Mouse (Mus musculus) neural tube, embryonic 10.5 days (tissue): ENCODE data around the gene Krtap9-3.

ENCODE experiments used
- DNase-seq: peaks from one replicate; pipeline ENCODE4 v3.0.0-alpha.2; 2017; ENCODE audit warnings: low spot score; ENCODE audit errors: extremely low spot score

Krtap9-3 gene

DNA sequence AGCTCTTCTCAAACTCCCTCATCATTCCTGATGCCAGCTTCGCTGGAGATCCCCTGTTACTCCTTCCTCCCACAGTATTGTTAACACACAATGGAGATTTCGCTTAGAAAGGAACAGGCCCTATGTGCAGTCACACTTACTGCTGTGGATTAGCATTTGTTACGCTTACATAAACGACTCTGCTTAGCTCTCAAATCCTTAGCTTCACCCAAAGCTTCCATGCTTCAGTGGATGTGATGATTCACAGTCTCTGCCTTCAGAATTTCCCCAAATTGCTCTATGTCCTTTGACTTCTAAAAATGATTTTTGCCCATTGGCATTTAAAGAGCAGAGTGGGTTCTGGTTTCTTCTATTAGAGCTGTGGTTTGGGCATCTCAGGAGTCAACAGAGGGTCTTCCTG lies 24.7 kb downstream of the Krtap9-3 start:
- no peak for DNase-seq

GRCm38 (mm10) chr11:99566530-99566929 lies 31.4 kb downstream of the Krtap9-3 start, which contains the start of gene Krtap3-1:
Krtap3-1 (minus strand) TSS chr11:99566630.
- DNase-seq: no peak

DNA sequence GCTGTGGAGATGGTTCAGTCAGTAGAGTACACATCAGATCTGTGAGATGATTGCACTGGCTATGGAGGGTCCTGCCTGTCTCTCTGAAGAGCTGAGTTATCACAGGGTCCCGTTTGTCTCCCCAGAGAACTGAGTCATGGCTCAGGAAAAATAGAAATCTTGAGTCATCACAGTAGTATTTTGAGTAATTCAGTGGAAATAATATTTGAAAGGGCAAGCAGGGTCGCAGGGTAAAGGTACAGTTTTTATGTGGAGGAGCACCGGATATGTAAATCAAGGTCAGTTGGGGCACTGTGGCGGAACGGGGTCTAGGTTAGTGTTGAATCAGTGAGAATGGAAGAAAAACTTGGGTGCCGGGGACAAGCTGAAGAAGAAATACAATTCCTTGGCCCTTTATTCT lies 35.3 kb downstream of the Krtap9-3 start:
- no peak for DNase-seq

DNA sequence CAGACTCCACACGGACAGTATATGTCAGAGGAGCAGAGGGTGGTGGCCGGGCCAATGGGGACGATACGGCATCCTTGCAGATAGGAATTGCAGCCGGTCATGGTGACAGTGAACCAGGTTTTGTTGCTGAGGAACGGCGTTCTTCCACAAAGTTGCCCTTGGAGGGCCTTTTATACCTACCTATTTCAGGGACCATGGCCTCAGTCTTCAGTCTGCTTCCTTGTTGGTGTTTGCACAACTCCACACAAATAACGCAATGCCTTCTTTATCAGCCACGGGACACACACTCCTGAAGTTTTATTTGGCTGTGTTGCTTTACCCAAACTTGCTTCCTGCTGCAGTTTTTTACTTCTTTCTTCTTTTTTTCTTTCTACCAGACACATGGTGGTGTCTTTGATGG lies 38.5 kb downstream of the Krtap9-3 start, which contains the start of gene Gm11939:
Gene Gm11939 (minus strand): TSS at position 101 of the 400 bp plus-strand sequence.
- no peak for DNase-seq

DNA sequence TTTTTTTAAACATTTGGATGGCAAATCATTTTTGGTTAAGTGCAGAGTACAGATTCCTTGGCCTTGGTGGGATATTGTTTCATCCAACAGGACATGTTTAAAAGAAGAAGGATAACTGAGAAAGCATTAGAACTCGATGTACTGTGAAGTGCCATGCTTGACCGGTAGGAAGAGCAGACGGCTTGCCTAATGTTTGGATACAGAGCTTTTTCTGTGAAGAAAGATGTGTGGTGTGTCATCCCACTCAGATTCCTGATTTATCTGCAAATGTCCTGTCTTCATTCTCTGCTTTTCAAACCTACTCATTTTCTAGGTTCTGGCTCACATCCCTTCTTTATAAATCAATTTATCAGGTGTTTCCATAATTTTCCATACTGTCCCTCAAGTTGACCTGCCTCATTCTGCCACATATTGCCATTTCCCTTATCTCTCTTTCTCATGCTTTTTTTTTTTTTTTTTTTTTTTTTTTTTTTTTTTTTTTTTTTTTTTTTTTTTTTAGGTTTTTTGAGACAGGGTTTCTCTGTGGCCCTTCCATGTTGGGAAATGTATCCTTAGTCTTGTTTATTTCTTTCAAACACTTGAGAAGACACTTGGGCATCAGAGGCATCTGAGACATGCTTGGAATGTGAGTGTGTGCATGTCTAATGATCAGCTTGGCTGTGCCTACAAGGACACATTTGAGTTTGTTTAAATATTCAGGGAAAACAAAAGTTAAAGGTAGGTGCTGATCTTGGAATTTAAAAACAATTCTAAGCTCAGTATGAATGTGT lies 39.7 kb downstream of the Krtap9-3 start:
- DNase-seq: no peak

GRCm38 (mm10) chr11:99556753-99557152 lies 41.2 kb downstream of the Krtap9-3 start, which contains the start of gene Krtap3-2:
Krtap3-2 (minus strand) TSS chr11:99556853.
- no peak for DNase-seq

DNA sequence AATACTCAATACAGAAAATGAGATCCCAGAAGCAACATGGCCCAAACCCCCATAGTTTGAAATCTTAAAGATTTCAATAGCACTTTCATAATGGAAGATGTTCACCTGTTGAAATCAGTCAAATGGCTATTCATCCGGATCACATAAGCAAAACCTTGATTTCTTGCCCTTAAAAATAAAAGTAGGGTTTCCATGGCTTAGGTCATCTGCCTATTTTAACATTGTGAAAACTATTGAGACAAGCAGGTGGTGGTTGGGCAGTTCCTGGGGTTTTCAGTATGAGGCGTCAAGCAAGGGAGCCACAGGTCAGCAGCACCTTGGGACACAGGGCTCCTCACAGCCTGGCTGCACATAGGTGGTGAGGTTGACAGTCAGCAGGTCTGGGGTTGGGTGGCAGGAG lies 41.7 kb downstream of the Krtap9-3 start:
- DNase-seq: no peak

GRCm38 (mm10) chr11:99550765-99551164 lies 47.1 kb downstream of the Krtap9-3 start, which contains the start of gene Krtap3-3:
Krtap3-3 (minus strand) TSS chr11:99550865.
- DNase-seq: no peak

DNA sequence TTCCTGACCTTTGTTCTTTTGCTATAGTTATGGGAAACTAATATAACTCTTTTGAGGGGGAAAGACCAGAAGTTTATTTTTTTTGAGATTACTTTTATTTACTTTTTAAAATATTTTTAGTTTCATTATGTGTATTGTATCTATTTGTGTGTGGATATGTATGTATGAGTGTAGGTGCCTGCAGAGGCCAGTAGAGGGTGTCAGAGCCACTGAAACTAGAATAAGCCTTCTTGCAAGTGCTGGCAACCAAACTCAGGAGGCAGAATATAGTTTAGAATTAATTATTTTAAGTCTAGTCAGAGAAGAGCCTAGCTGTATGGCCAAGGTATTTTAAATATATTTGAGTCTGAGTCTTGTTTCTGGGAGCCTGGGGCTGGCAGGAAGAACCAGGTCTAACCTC lies 50.0 kb downstream of the Krtap9-3 start:
- DNase-seq: no peak
